Mouse (Mus musculus): ENCODE measurements around the gene Krt5. TPM values are rescaled to one million over a fixed set of nuclear protein-coding genes. Genes with fewer than 3 reads are reported as not detected.

Krt5 gene
- 199 and 235 TPM in 2 replicates for polyA plus RNA-seq (2015; fragmentation: Nextera tagmentation; extraction: Ambion mirVana)

DNA sequence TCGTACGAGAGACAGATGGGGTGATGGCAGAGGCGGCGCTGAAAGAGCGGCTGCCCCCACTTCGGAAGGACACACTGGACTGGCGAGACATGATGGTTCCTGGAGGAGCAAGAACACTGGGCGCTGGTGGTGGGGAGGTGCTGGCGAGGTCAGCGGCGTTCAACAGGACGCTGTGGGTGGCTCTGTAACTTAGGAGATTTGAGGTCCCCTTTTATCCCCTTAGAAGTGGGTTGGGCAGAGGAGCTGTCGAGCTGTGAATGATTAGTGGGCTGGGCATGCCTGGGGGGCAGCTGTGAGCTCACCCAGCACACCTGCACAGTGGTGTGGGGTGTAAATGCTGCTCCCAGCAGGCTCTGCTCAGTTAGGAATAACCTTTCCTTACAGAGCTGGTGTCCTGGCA lies at the start of gene Krt5:
Gene Krt5 (minus strand): TSS at position 179 of the 400 bp plus-strand sequence.
- no peaks in the 10 kb centered on the region for H3K4me1 ChIP-seq
- peak within 1 kb of the TSS; percentile 31 for H3K4me3 ChIP-seq
- no peaks in the 10 kb centered on the region for H3K27me3 ChIP-seq
- no peak within 1 kb of the TSS for H3K27ac ChIP-seq
- peak within 1 kb of the TSS; percentile 8; the same call in 1 of the 2 replicates for H3K9ac ChIP-seq
- no peak for ATAC-seq (ENCODE audit: low FRiP score, low read depth)
- H3K4me2 ChIP-seq (replicated peaks), result peak within 1 kb of the TSS; percentile 4; the same call in 1 of the 2 replicates
- no peaks in the 10 kb centered on the region for H3K36me3 ChIP-seq
- 65% methylated on average over 13 of the region's 13 CpGs for WGBS
- no peaks in the 10 kb centered on the region for H3K9me3 ChIP-seq

DNA sequence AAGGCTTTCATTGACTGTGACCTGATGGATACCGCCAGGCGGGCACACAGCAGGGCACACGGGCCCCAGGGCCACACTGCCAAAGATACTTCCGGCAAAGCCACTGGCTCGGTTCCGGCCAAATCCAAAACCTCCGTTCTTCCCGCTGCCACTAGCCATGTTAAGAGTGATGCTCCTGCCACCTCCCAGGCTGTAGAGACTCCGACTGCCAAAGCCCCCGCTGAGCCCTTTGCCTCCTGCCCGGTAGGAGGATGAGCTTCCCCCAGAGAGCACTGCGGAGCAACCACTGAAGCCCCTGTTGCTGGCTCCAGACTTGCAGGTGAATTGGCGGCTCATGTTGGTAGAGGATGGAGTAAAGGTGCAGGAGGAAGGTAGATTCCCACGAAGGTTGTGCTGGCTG lies 30.0 kb upstream of the Krt5 start, which contains the start of gene Krt71:
Gene Krt71 (minus strand): TSS at position 399 of the 400 bp plus-strand sequence.
- WGBS, result 60% methylated on average over 14 of the region's 14 CpGs

DNA sequence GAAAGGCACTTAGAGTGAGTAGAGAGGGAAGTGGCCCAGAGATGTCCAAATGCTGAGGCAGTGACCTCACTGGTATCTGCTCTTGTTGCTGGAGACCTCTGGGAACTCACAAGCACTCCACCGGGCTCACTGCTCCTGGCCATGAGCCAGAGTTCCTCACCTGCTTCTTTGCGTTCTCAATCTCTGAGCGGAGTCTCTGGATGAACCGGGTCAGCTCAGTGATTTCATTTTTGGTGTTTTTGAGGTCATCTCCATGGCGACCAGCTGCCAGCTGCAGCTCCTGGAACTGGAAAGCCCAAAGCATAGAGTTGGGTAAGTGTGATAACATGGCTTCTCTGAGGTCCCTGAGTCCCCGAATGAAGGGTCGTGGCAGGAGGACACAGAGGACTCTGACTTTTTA lies 25.1 kb upstream of the Krt5 start:
- Histone ChIP-seq H3K4me3 (no peak overlapping the region), H3K4me2 (replicated peaks) (no peak overlapping the region), H3K36me3 (no peaks in the 10 kb centered on the region), H3K27ac (no peak overlapping the region), H3K9ac (no peak overlapping the region), H3K9me3 (no peaks in the 10 kb centered on the region), H3K27me3 (peaks cover 16% of the 10 kb centered on the region), H3K4me1 (no peaks in the 10 kb centered on the region)
- 81% methylated on average over 7 of the region's 7 CpGs for WGBS
- no peak for ATAC-seq (ENCODE audit: low FRiP score, low read depth)

More for the DNA sequence above, 30.0 kb upstream of the Krt5 start, which contains the start of gene Krt71:
- Histone ChIP-seq H3K4me1 (no peaks in the 10 kb centered on the region), H3K9me3 (no peaks in the 10 kb centered on the region), H3K27me3 (peaks cover 35% of the 10 kb centered on the region), H3K27ac (no peak within 1 kb of the TSS), H3K4me2 (replicated peaks) (no peak within 1 kb of the TSS), H3K4me3 (no peak within 1 kb of the TSS), H3K9ac (no peak within 1 kb of the TSS), H3K36me3 (no peaks in the 10 kb centered on the region)
- ATAC-seq (ENCODE audit: low FRiP score, low read depth), result no peak

DNA sequence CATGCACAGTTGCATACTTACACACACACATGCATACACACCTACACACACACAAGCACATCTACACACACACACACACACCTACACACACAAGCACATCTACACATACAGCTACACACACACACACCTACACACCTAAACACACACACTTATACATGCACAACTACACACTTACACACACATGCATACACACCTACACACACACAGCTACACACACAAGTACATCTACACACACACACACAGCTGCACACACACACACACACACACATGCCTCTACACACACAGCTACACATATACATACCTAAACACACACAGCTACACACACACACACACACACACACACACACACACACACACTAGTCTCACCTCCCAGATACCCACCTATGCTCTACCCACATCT lies 18.0 kb upstream of the Krt5 start:
- Histone ChIP-seq H3K27me3 (no peaks in the 10 kb centered on the region), H3K36me3 (no peaks in the 10 kb centered on the region), H3K4me3 (no peak overlapping the region), H3K9ac (no peak overlapping the region), H3K27ac (no peak overlapping the region), H3K9me3 (no peaks in the 10 kb centered on the region), H3K4me2 (replicated peaks) (no peak overlapping the region), H3K4me1 (no peaks in the 10 kb centered on the region)
- ATAC-seq (ENCODE audit: low FRiP score, low read depth), result no peak

DNA sequence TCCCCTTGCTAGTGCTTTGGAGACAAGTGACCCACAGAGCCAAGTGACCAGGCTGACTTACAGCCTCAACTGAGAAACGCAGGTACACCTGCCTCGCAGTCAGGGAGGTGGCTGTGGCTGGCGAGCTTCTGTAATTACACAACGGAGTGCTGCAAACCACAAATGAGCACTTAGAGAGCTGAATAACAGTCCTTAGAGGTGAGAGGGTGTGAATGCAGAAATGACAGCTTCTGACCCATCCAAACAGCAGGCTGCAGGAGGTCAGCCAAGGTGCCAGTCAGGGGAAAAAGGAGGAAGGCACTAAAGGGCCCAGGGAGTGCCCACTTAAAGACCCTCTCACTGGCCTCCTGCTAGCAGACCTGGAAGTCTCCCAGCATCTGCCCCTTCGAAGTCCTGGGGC lies 12.0 kb upstream of the Krt5 start:
- no peak overlapping the region for H3K27ac ChIP-seq
- ATAC-seq (ENCODE audit: low FRiP score, low read depth), result no peak
- H3K27me3 ChIP-seq, result peaks cover 13% of the 10 kb centered on the region; the same call in 1 of the 2 replicates
- no peak overlapping the region for H3K9ac ChIP-seq
- no peaks in the 10 kb centered on the region for H3K4me1 ChIP-seq
- no peak overlapping the region for H3K4me3 ChIP-seq
- H3K9me3 ChIP-seq, result no peaks in the 10 kb centered on the region
- no peak overlapping the region for H3K4me2 ChIP-seq (replicated peaks)
- 39% methylated on average over 5 of the region's 5 CpGs for WGBS
- no peaks in the 10 kb centered on the region for H3K36me3 ChIP-seq

DNA sequence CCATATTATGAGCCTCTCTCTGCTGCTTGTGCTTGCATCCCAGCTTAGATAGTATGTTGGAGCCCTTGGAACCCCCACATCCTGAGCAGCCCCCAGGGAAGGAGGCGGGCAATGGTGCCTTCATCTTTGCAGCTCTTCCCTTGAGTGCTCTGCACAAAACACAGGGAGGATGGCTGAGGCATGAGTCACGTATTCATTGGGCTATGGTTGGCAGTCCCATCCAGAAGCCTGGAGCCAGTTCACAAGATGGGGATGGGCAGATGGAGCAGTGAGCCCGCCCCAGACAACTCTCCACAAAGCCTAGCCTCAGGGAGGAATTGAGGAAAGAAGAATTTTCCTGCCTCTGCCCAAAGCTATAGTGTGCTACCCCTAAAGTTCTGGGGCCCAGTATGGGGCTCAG lies 3.1 kb upstream of the Krt5 start:
- 66% methylated on average over 3 of the region's 3 CpGs for WGBS
- ATAC-seq (ENCODE audit: low FRiP score, low read depth), result no peak
- H3K4me1 ChIP-seq, result no peaks in the 10 kb centered on the region

DNA sequence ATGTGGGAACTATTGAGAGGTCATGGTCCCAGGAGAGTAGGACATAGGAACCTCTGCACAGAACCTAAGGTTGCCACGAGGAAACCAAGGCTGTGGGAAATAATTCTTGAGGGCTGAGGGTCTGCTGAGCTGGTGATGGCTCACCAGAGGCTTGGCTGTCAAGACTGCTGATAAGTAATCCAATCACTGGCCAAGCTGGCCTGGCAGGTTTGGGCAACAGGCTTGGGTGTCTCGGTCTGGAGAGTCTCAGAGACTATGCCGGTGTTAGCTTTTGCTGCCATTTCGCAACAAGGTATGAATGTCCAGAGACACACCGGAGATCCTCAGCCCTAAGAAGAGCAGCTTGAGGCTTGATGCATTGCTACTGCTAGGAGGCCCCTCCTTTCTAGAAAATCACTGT lies 1.7 kb upstream of the Krt5 start:
- WGBS, result 73% methylated on average over 5 of the region's 5 CpGs
- Histone ChIP-seq H3K4me3 (no peak overlapping the region), H3K27ac (no peak overlapping the region), H3K4me1 (no peaks in the 10 kb centered on the region), H3K9ac (no peak overlapping the region), H3K9me3 (no peaks in the 10 kb centered on the region), H3K27me3 (no peaks in the 10 kb centered on the region), H3K4me2 (replicated peaks) (no peak overlapping the region), H3K36me3 (no peaks in the 10 kb centered on the region)
- no peak for ATAC-seq (ENCODE audit: low FRiP score, low read depth)

More for the DNA sequence above, 3.1 kb upstream of the Krt5 start:
- H3K9me3 ChIP-seq, result no peaks in the 10 kb centered on the region
- no peak overlapping the region for H3K4me2 ChIP-seq (replicated peaks)
- no peak overlapping the region for H3K9ac ChIP-seq
- no peaks in the 10 kb centered on the region for H3K27me3 ChIP-seq
- no peaks in the 10 kb centered on the region for H3K36me3 ChIP-seq
- H3K27ac ChIP-seq, result no peak overlapping the region
- no peak overlapping the region for H3K4me3 ChIP-seq

DNA sequence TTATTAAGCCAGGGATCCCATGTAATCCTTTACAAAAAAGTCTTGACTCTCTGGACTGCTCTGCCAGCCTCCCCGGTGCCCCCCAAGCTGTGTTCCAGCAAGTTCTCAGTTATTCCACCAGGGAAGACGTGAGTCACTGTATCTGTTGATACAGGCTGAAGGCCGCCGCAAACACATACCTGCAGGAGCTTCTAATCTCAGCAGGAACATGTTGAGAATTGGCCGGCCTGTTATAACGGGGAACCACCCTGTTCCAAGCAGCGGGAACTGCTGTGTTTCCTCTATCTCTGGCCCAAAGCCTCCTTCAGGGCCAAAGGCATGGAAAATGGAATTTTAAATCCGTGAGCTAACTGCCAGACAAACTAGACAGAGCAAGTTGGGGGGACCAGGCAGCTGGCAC lies 1.0 kb upstream of the Krt5 start:
- 72% methylated on average over 8 of the region's 8 CpGs for WGBS
- no peaks in the 10 kb centered on the region for H3K9me3 ChIP-seq
- no peak overlapping the region for H3K9ac ChIP-seq
- no peak for ATAC-seq (ENCODE audit: low FRiP score, low read depth)
- no peaks in the 10 kb centered on the region for H3K36me3 ChIP-seq
- H3K4me2 ChIP-seq (replicated peaks), result no peak overlapping the region; the same call in 1 of the 2 replicates
- no peak overlapping the region for H3K27ac ChIP-seq
- H3K4me1 ChIP-seq, result no peaks in the 10 kb centered on the region
- no peak overlapping the region for H3K4me3 ChIP-seq
- no peaks in the 10 kb centered on the region for H3K27me3 ChIP-seq

DNA sequence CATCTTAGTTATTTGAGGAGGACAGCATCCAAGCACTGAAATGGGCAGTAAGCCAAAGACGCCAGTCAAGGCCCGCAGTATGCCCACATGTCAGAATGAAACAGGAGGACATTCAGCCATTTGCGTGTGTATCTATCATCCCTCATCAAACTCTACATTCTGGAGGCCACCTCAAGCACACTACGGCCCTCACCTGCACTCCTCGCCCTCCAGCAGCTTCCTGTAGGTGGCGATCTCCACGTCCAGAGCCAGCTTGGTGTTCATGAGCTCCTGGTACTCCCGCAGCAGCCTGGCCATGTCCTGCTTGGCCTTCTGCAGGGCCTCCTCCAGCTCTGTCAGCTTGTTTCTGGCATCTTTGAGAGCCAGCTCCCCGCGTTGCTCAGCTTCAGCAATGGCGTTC lies 4.0 kb downstream of the Krt5 start:
- WGBS, result 64% methylated on average over 11 of the region's 11 CpGs
- H3K4me3 ChIP-seq, result no peak overlapping the region
- no peak overlapping the region for H3K4me2 ChIP-seq (replicated peaks)
- no peaks in the 10 kb centered on the region for H3K4me1 ChIP-seq
- no peak for ATAC-seq (ENCODE audit: low FRiP score, low read depth)
- no peaks in the 10 kb centered on the region for H3K9me3 ChIP-seq
- H3K27me3 ChIP-seq, result no peaks in the 10 kb centered on the region
- no peak overlapping the region for H3K27ac ChIP-seq
- no peak overlapping the region for H3K9ac ChIP-seq
- no peaks in the 10 kb centered on the region for H3K36me3 ChIP-seq

DNA sequence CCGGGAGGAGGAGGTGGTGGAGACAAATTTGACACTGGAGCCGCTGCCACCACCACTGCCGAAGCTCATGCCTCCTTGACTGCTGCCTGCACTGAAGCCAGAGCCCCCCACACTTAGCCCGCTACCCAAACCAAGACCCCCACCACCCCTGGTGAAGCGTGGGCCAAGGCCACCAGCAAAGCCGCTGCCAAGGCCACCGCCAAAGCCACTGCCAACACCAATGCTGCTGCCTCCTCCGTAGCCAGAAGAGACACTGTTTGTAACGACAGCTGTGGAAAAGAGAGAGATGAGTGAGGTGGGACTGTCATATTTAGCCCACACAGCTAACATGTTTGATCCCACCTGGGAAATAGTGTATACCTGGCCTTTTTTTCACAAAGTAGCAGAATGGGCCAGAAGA lies 5.2 kb downstream of the Krt5 start:
- Histone ChIP-seq H3K27ac (no peak overlapping the region), H3K4me1 (no peaks in the 10 kb centered on the region), H3K36me3 (no peaks in the 10 kb centered on the region), H3K27me3 (no peaks in the 10 kb centered on the region), H3K9ac (no peak overlapping the region), H3K4me3 (no peak overlapping the region), H3K4me2 (replicated peaks) (no peak overlapping the region), H3K9me3 (no peaks in the 10 kb centered on the region)
- no peak for ATAC-seq (ENCODE audit: low FRiP score, low read depth)
- WGBS, result 90% methylated on average over 9 of the region's 9 CpGs

DNA sequence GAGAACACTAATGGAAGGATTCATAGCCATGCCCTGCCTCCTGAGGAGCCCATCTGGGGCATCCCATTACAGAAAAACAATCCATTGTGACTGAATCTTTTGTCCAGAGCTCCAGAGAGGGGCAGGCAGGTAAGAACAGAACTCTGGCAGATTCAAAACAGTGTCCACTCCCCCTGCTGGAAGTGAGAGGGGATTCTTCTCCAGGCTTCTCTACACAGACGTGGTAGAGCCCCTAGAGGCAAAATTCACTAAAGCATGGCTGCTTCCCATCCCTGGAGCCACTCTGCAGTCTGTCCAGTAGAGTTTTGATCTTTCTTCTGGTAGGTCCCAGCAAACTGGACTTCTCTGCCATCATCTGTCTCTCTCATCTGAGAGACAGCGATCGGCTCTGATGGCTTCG lies 8.6 kb downstream of the Krt5 start:
- H3K9ac ChIP-seq, result no peak overlapping the region
- H3K36me3 ChIP-seq, result no peaks in the 10 kb centered on the region
- H3K4me1 ChIP-seq, result no peaks in the 10 kb centered on the region
- no peaks in the 10 kb centered on the region for H3K9me3 ChIP-seq
- no peak overlapping the region for H3K4me3 ChIP-seq
- H3K27ac ChIP-seq, result no peak overlapping the region
- 72% methylated on average over 4 of the region's 4 CpGs for WGBS
- H3K27me3 ChIP-seq, result no peaks in the 10 kb centered on the region
- H3K4me2 ChIP-seq (replicated peaks), result no peak overlapping the region
- ATAC-seq (ENCODE audit: low FRiP score, low read depth), result no peak

DNA sequence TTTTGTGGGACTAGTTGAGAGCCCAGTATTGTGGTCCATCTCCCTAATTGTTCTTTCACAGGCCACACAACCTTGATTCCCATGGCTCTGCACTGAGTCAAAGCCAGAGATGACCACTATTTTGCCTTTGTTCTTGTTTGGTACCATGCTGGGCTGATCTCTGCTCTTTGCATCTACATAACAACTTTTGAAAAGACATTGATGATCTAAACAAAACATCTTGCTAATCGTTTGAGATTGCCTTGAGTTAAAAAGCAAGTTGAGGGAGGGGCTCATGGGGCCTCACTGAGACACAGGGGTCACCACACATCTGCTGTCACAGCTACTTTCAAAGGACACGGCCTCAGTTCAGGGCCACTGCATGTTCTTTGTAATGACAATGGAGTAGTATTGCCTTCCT lies 10.3 kb downstream of the Krt5 start:
- no peak overlapping the region for H3K4me2 ChIP-seq (replicated peaks)
- no peak overlapping the region for H3K27ac ChIP-seq
- H3K9ac ChIP-seq, result no peak overlapping the region
- WGBS, result 40% methylated on average over 2 of the region's 2 CpGs
- no peaks in the 10 kb centered on the region for H3K4me1 ChIP-seq
- no peak for ATAC-seq (ENCODE audit: low FRiP score, low read depth)
- H3K4me3 ChIP-seq, result no peak overlapping the region
- no peaks in the 10 kb centered on the region for H3K9me3 ChIP-seq
- H3K36me3 ChIP-seq, result no peaks in the 10 kb centered on the region
- H3K27me3 ChIP-seq, result no peaks in the 10 kb centered on the region

DNA sequence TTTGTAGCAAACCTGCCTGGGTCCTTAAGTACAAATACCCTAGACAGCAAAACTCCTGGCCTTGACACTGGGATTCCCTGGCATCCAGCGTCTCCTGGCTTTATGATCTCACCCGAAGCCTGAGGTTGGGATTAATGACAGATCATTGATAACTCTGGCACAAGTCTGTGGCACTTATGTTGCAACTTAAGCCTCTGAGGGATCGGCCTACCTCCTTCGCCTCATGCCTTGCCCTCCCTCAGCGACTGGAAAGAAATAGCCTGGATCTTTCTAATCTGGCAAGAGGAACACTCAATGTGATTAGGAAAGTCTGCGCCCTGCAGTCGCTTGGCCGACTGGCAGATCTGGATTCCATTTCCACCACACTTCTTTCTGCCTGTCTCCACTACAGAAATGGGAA lies 12.8 kb downstream of the Krt5 start:
- no peaks in the 10 kb centered on the region for H3K4me1 ChIP-seq
- no peaks in the 10 kb centered on the region for H3K36me3 ChIP-seq
- ATAC-seq (ENCODE audit: low FRiP score, low read depth), result no peak
- H3K4me2 ChIP-seq (replicated peaks), result no peak overlapping the region
- H3K27ac ChIP-seq, result no peak overlapping the region
- no peaks in the 10 kb centered on the region for H3K27me3 ChIP-seq
- no peak overlapping the region for H3K9ac ChIP-seq
- 67% methylated on average over 8 of the region's 8 CpGs for WGBS
- H3K4me3 ChIP-seq, result no peak overlapping the region
- H3K9me3 ChIP-seq, result no peaks in the 10 kb centered on the region

Measured in limb, embryonic 13.5 days (tissue).